8 mouse cellular contexts compared by ENCODE assay signal in the genomic region with DNA sequence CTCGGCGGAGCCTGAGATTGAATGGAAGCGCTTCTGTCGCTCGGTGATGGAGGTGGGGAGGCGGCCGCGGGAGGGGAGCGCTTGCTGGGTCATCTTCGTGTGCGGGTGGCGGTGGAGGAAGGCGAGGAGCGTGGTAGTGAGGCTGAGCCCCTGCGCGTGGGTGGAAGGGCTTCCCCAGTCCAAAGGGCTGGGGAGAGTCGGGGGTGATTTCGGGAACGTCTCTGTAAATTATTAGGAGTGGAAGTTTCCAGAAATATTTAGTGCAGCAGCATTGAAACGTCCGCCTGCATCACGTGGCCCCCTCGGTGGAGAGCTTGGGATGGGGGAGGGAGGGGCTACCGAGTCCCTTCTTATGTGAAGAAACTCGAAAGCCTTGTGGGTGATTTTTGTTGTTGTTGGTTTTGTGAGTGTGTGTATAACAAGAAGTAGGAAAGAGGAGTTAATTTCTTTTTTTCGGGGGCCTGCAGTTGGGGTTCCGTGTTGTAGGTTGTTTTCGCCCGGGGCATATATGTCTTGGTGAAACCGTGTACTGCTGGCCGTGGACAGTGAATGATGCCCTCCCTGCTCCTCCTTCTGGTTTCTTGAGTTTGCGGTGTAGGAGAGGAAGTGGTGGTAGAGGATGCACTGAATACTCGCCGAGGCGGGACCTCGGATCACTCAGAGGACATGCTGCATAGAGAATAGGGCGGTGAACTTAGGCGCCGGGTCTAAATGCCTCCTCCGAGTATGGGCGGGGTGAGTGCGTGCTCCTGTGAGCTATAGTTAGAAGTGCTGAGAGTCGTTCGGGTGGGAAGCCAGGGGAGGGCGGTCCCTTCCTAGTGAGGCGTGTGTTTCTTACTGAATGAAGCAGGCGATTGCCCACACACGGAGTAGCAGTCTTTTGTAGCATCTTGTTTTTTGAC. TPM values are rescaled to one million over a fixed set of nuclear protein-coding genes. Genes with fewer than 3 reads are reported as not detected.
DNase-seq lines count a peak whose midpoint lies in the region; ATAC-seq lines count a peak whose summit lies in the region.

No protein-coding gene starts in this region.

- H3K27me3 ChIP-seq in hindbrain, embryonic 16.5 days (replicated peaks; ENCODE audit: control insufficient read depth, insufficient read depth, low read length), result no peaks in the 10 kb centered on the region

- peaks cover 7% of the 10 kb centered on the region for H3K4me1 ChIP-seq in hindbrain, embryonic 16.5 days (ENCODE audit: control insufficient read depth, insufficient read depth, low read depth, low read length)

- H3K4me2 ChIP-seq in hindbrain, embryonic 16.5 days (ENCODE audit: low read length), result peak overlapping the region; percentile 86

- ATAC-seq in hindbrain, embryonic 16.5 days, result no peak

- H3K36me3 ChIP-seq in hindbrain, embryonic 16.5 days (ENCODE audit: control insufficient read depth, insufficient read depth, low read length), result no peaks in the 10 kb centered on the region
- peaks cover under 1% of the 10 kb centered on the region; the same call in 1 of the 2 replicates for H3K36me3 ChIP-seq in macrophage (ENCODE audit: inconsistent target)

- H3K79me2 ChIP-seq in macrophage (ENCODE audit: inconsistent target), result peaks cover 48% of the 10 kb centered on the region

- DNase-seq in T-cell, adult 2 months (ENCODE audit: low spot score), result peak; percentile 89
- DNase-seq in cerebellum, postnatal 4 days (ENCODE audit: low spot score in 2 of 2), result peak; percentile 28 to 46
- peak; percentile 83 for DNase-seq in gastrocnemius, adult 18-20 months (ENCODE audit: low spot score)
- DNase-seq in left cerebral cortex, adult 18-20 months (ENCODE audit: low spot score in 2 of 2), result peak; percentile 37 to 60
- peak; percentile 71 for DNase-seq in right cerebral cortex, adult 18-20 months
- peak; percentile 42 for DNase-seq in urinary bladder, adult 2 months (ENCODE audit: low spot score)

- under 1% methylated on average over 48 of the region's 48 CpGs for WGBS in hindbrain, embryonic 16.5 days
- whole genome bisulfite sequencing in macrophage (ENCODE audit: missing documents), result 1% methylated on average over 48 of the region's 48 CpGs

- peak overlapping the region; percentile 96 for H3K9ac ChIP-seq in hindbrain, embryonic 16.5 days (ENCODE audit: low read depth, low read length)

- peak overlapping the region; percentile 98 for H3K27ac ChIP-seq in hindbrain, embryonic 16.5 days (ENCODE audit: low read depth, low read length)
- peak overlapping the region; percentile 87 for H3K27ac ChIP-seq in macrophage

- H3K9me3 ChIP-seq in hindbrain, embryonic 16.5 days (ENCODE audit: control insufficient read depth, low read length), result no peaks in the 10 kb centered on the region

- peak overlapping the region; percentile 97 for H3K4me3 ChIP-seq in hindbrain, embryonic 16.5 days (ENCODE audit: low read length)
- H3K4me3 ChIP-seq in macrophage (ENCODE audit: inconsistent target), result peak overlapping the region; percentile 79

RNA-seq across cellular contexts. Expression of gene Xpo1, which starts 1.2 kb away (rescaled TPM):
- 10 to 100 TPM; 19.9 to 26.5 TPM for total RNA-seq in gastrocnemius, adult 18-20 months (2021)
- polyA plus RNA-seq in hindbrain, embryonic 16.5 days (2015; fragmentation: Nextera tagmentation; extraction: Ambion mirVana), result 52.6 and 63.5 TPM in 2 replicates
- 10 to 100 TPM; 60.9 to 65.2 TPM for total RNA-seq in left cerebral cortex, adult 18-20 months (2021)
- total RNA-seq in macrophage (2018; cell fraction: chromatin; rRNA removed), result 100 to 1,000 TPM in 25 of 26 experiments, 10 to 100 TPM in 1; 90.4 to 707 (median 326) TPM
- total RNA-seq in macrophage (2018; cell fraction: cytosol; rRNA removed), result 100 to 1,000 TPM in 4 of 26 experiments, 10 to 100 TPM in 22; 38.3 to 104 (median 68.2) TPM
- total RNA-seq in macrophage (2018; cell fraction: nucleus; rRNA removed), result 100 to 1,000 TPM in 21 of 26 experiments, 10 to 100 TPM in 5; 54.7 to 300 (median 152) TPM
- 44.6 to 85.9 TPM (median 58.4 TPM) in 3 replicates for polyA plus RNA-seq in macrophage (2018)
- 42.8 and 44.6 TPM in 2 replicates for polyA plus RNA-seq in urinary bladder, adult 2 months (2012; rRNA removed)

RNA-seq across cellular contexts. Expression of gene Usp34, which starts 49.6 kb away (rescaled TPM):
- 10 to 100 TPM; 38.7 to 41.4 TPM for total RNA-seq in gastrocnemius, adult 18-20 months (2021)
- 26.3 and 27.1 TPM in 2 replicates for polyA plus RNA-seq in hindbrain, embryonic 16.5 days (2015; fragmentation: Nextera tagmentation; extraction: Ambion mirVana)
- 10 to 100 TPM; 84.5 to 92.5 TPM for total RNA-seq in left cerebral cortex, adult 18-20 months (2021)
- 100 to 1,000 TPM; 108 to 235 (median 178) TPM for total RNA-seq in macrophage (2018; cell fraction: chromatin; rRNA removed)
- total RNA-seq in macrophage (2018; cell fraction: cytosol; rRNA removed), result 10 to 100 TPM; 18.1 to 41.7 (median 28.1) TPM
- 100 to 1,000 TPM in 10 of 26 experiments, 10 to 100 TPM in 16; 57.0 to 133 (median 91.2) TPM for total RNA-seq in macrophage (2018; cell fraction: nucleus; rRNA removed)
- polyA plus RNA-seq in macrophage (2018), result 20.6 to 40.6 TPM (median 22.7 TPM) in 3 replicates
- 31.1 and 31.2 TPM in 2 replicates for polyA plus RNA-seq in urinary bladder, adult 2 months (2012; rRNA removed)

Comparison
In these comparisons a context has a peak if more than half of its experiments do, and no peak if none do; other contexts are left out.
1. DNase-seq: peak in every context shown above with its lines; median percentile 89 in T-cell, adult 2 months; 83 in gastrocnemius, adult 18-20 months; 71 in right cerebral cortex, adult 18-20 months; 48 in left cerebral cortex, adult 18-20 months; 42 in urinary bladder, adult 2 months; 37 in cerebellum, postnatal 4 days.